Mouse (Mus musculus): ENCODE data around the gene Magi2.

GRCm38 (mm10) chr5:20242496-20242895 lies 1015.7 kb downstream of the Magi2 start:
- TF ChIP-seq MAX (IDR thresholded peaks at IDR 0.05; ENCODE audit: low read depth), result no peak
- no peak for TF ChIP-seq POLR2A (IDR thresholded peaks at IDR 0.05; ENCODE audit: insufficient read length, low read depth)
- no peak for TF ChIP-seq USF1 (IDR thresholded peaks at IDR 0.05; ENCODE audit: low read depth)
- TF ChIP-seq CEBPB (IDR thresholded peaks at IDR 0.05; ENCODE audit: insufficient read depth, poor library complexity, severe bottlenecking), result no peak
- no peak for TF ChIP-seq E2F4 (IDR thresholded peaks at IDR 0.05; ENCODE audit: insufficient read depth)
- no peak for TF ChIP-seq MYOG (IDR thresholded peaks at IDR 0.05; ENCODE audit: control insufficient read depth in 1 of 3, insufficient read depth in 1 of 3, insufficient read length in 2 of 3, low read depth in 2 of 3)
- TF ChIP-seq POLR2AphosphoS2 (IDR thresholded peaks at IDR 0.05; ENCODE audit: insufficient read length, low read depth), result no peak
- TF ChIP-seq TCF12 (IDR thresholded peaks at IDR 0.05; ENCODE audit: insufficient read depth, poor library complexity, severe bottlenecking), result no peak
- TF ChIP-seq REST (IDR thresholded peaks at IDR 0.05; ENCODE audit: insufficient read depth, insufficient read length), result no peak

All from myocyte (in vitro differentiated cells).